Mouse (Mus musculus) gastrocnemius, postnatal 4 days (tissue): ENCODE results near the gene Suclg2. TPM values are rescaled to one million over a fixed set of nuclear protein-coding genes. Genes with fewer than 3 reads are reported as not detected.
A peak's percentile ranks its signal among the peaks of the same experiment; 100 is the strongest.
"Not testable (repeated sequence)": the region's sequence is repeated elsewhere in the genome, so short reads cannot be mapped to it uniquely, and the experiment has no call there.

Experiments used
- DNase-seq, 2 experiments: peaks; one replicate each; pipeline ENCODE4 v3.0.0; 2021 to 2022; ENCODE audit warnings: low spot score in 2 of 2, mixed read lengths in 2 of 2
- total RNA-seq, 2 experiments: library from RNA; stranded (reverse); gene quantifications; 2 replicates each; pipeline ENCODE4 v1.2.3; 2021

The Suclg2 gene
- total RNA-seq, 2 experiments from 2014 or later = 33.2 to 39.6 TPM

DNA sequence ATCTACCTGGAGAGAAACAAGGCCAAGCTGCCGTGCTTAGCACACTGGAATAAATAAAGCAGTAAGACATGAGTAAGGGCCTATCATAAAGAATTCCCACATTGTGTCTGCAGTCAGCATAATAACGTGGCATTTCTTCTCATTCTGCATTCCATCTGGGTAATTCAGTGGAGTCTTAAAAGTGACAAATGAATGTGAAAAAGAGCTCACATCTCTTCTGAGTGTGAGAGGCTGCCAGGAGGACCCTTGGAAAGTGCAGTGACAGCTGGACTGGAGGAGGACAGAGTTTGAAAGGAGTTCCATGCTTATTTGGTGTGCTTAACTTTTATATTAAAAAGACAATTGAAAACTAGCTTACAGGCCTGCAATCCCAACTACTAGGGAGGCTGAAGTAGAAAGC is 83.2 kb downstream of the Suclg2 start:
- DNase-seq = no peak

DNA sequence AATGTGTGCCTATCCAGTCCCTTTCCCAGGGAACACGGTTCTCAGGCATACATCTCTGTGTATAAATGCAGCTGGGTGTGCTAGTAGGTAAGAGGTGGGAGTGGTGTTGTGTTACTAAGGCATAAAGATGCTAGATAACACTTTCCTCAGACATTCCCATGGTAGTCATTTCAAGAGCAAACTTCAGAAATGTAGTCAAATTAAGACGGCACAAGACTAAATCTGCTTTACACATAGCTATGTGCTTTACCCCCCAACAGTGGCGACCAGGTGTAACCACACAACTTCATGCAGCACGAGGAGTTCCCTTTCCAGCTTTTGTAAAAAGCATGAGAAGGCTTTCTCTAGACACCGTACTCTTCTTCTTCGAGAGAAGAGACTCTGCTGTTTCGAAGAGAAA is 89.5 kb downstream of the Suclg2 start:
- DNase-seq = no peak

- peak; percentile 21 to 65 for DNase-seq
Measured at GRCm38 (mm10) chr6:95621821-95622220, 96.8 kb downstream of the Suclg2 start.

GRCm38 (mm10) chr6:95620804-95621203 is 97.8 kb downstream of the Suclg2 start:
- no peak for DNase-seq

DNA sequence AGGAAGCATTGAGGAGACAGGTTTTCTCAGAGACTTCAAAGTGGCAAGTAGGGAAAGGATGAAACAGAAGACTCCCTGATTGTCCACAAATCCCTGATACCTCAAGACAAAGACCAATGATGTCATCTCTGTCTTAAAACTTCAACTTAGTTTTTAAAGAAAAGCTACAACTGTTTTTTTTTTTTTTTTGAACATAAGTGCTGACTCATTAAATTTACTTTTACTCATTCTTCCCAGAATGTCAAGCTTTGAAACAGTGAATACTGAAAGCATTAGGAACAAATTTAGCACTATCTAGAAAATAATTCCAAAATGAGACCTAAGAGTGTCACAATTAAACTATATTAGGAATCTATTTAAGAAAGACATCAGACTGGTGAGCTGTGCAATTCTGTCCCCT is 98.8 kb downstream of the Suclg2 start:
- no peak for DNase-seq

DNA sequence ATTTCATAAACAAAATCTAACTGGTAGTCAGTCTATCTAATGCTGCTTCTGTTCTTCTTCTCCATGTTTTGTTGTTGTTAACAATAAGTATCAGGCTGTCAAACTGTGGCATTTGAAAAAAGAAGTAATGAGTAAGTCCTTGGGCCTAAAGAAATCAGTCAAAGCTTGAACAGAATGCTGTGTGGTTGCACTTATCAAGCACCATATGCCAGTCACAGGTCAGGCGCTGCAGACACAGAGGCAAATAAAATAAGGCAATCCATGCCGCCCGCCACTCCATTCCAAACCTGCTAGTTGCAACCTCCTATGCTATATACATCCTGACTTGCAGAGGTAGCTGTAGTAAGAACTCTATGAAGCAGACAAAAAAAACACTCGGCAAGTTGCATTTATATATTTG is 100.2 kb downstream of the Suclg2 start:
- DNase-seq = no peak

DNA sequence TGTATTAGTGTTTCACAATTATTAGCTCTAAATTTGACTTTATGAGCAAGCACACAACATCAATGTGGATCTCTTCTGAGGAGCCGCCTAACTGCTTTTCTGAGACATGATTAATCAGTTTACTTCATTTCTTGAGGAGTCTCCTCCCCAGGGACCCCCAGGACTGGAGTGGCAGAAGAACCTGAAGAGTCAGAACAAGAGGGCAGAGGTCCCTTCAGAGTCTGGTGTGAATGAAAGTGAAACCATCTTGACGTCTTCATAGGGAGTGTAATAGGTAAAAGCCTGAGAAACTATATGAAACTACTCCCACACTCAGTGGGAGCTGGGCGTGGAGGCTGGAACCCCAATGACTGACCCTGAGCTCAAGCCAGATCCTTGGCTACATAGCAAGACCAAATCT is 105.4 kb downstream of the Suclg2 start:
- DNase-seq = no peak

DNA sequence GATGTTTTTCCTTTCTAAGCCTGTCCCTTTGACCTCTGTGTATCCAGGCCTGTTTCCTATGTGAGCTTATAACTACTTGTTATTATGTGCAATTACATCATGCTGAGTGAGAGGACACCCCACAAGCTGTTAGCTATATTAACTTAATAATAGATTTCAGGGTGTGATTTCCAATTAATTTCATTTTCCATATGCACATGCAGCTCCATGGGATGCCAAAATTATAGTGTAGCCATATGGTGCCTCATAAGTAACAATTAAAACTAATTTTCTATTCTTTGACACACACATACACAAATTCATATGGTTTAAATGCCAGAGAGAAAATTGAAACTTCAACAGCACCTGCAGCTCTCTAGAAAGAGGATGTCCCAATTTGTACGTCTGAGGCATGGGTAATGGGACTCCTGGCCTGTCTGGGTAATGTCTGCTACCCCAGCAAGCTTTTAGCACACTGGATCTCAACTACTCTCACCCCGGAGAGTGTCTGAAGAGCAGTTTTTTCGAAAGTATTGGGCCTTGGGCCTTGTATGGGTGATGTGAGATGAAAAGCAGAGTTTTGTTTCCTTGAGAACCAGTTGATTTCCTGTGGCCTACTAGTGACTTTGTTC is 106.1 kb downstream of the Suclg2 start:
- DNase-seq = no peak

DNA sequence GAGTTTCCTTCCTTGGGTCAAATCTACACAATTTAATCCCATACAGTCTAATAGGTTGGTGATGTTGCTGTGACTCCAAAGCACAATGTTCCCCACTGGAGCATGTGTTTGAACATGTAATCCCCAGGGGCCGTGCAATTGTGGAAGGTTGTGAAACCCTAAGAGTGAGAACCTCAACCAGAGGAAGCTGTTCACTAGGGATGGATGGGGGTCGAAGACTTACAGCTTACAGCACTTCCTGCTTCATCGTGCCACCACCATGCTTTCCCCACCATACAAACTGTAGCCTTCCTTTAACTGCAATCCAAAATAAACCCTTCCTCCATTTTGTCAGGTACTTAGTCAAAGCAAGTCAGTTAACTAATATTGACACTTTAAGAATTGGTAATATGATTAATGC is 107.5 kb downstream of the Suclg2 start:
- no peak for DNase-seq

- DNase-seq = no peak
Measured at GRCm38 (mm10) chr6:95608123-95608522, 110.5 kb downstream of the Suclg2 start.

GRCm38 (mm10) chr6:95600731-95601130 is 117.9 kb downstream of the Suclg2 start:
- DNase-seq = not testable (repeated sequence)

- DNase-seq = peak in 1 of 2 experiments; percentile 17
Measured at GRCm38 (mm10) chr6:95596766-95597750, 121.5 kb downstream of the Suclg2 start.

GRCm38 (mm10) chr6:95595852-95596251 is 122.7 kb downstream of the Suclg2 start:
- no peak for DNase-seq

DNA sequence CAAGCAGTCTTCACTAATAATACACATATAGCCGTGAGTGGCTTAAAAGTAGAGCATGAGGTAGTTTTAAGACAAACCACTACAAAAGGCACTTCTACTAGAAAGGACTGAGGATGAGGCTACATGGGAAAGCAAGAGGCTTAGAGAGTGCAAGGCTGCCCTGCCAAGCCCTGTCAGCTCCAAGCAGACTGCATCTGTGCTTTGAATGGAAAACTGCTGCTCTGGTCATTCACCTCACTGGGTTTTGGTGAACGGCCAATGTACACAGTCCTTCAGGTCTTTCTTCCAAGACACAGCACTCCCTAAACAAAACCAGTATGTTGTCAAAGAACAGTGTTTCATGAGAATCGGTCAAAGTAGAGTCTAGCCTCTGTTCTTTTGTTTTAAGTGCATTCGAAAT is 124.4 kb downstream of the Suclg2 start:
- no peak for DNase-seq

DNA sequence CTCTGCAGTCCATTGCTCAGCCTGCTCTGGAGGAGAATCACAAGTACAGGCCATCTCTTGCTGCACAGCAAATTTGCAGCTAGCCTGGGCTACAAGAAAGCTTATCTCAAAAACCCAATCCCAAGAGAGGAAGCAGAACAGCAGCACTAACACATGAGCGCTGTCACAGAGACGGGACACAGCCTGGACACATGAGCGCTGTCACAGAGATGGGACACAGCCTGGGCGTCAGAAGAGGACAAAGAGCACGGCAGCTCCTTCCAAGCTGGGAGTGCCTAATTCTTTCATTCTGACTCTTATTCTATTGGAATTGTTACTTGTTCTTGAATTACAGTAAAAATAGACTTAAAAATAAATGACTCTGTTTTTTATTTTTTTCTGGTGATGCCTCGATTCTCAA is 126.2 kb downstream of the Suclg2 start:
- no peak for DNase-seq

GRCm38 (mm10) chr6:95590463-95590862 is 128.1 kb downstream of the Suclg2 start:
- no peak for DNase-seq

DNA sequence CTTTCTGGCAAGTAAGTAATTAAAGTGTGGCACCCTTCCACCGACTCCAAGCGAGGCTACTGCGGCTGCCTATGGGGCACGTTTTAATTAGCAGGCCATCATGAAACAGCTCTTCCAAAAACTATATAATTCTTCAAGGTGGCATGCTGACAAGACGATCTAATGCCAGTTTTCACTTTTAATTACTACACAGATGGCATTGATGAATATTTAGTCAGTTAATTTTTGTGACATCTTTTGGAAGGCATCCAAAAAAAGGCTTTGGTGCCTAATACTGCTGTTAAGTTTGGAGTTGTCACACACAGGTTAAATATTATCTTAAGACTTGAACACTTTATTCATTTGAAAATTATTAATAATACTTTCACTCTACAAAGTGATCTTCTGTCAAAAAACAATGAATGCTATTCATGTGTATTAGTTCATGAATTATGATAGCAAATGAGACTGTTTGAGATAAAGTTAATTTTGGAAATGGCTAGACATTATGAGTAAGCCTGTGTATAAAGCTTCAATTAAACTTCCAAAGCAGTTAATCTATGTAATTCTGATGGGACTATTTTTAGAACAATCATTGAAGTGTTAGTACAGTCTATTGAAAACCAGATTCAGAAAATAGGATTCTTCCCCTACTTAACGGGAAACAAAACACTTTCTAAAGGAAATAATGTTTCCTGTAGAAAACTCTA is 131.3 kb downstream of the Suclg2 start:
- DNase-seq = no peak

GRCm38 (mm10) chr6:95581893-95582292 is 136.7 kb downstream of the Suclg2 start:
- no peak for DNase-seq

DNA sequence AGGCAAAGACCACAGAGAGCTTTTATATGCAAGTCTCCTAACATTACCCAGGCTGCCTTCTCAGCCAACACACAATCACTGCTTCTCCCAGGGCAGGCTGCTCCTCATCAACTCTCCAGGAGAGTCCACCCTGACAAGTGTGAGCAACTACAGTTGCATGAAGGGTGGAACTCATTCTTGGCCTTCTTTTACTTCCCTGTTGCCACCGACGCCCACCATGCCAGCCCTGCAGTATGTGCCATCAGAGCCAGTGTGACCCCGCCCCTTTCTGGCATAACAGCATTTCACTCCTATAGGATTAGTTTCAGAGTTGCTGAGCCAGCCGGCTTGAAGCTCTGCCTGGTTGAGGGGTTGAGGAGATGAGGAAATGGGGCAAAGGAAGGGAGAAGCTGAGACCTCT is 138.8 kb downstream of the Suclg2 start:
- no peak for DNase-seq

- no peak for DNase-seq
Measured at GRCm38 (mm10) chr6:95575531-95575930, 143.1 kb downstream of the Suclg2 start.

DNA sequence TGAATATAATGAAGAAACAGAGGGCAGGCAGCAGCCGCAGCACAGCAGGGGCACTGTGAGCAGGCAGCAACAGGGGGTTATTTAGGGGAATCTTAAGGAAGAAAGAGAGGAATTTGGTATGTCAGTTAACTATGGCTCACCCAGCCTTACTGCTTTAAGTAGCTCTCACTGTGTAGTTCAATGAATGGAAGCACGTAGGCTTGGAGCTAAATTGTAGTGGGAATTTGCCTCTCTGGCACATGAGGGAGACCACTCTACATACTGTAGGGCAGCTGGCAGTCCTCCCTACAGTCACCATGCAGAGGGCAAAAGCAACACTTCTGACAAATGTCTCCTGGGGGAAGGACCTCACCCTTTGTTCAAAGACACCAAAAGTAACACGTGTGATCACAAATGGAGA is 143.7 kb downstream of the Suclg2 start:
- no peak for DNase-seq

- DNase-seq = no peak
Measured at GRCm38 (mm10) chr6:95574389-95574788, 144.2 kb downstream of the Suclg2 start.
